Mouse (Mus musculus): ENCODE results near the gene Ampd3.

The Ampd3 gene

DNA sequence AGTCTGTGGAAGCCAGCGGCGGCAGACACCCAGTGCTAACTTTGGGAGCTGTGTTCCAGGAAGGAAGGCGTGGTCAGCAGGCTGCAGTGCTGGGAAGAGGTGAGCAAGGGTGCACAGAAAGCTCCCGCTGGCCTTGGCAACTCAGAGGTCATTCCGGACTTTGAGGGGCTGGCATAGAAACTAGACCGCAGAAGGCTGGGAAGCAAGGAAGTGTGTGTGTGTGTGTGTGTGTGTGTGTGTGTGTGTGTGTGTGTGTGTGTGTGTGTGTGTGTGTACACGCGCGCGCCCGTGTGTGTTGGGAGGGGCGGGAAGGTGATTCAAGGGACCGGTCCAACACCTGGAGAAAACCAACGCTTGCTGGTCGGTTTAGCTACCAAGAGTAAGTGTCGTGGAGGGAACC lies at the start of gene Ampd3:
Gene Ampd3, plus strand, starts transcription at position 206 of the 400 bp plus-strand sequence.
- in situ Hi-C loops (cut with MboI, MseI), result no loop called here

DNA sequence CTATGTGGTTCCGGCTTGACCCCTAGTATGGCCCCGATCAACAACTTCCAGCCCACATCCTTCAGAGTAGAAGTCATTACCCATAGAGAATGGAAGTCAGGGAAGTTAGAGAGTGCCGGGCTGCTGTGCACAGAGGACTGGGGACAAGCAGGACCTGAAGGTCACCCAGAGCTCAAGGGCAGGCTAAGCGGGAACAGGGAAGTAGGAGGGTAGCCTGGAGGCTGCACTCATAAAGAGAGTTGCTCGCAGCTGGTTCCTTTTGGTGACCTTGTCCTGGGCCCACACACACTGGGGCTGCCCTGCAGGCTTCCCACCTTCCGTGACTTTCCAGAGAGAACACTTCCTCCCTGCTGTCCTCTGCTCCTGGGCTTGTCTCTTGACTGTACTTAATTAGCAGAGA lies 49.5 kb upstream of the Ampd3 start:
- in situ Hi-C loops (cut with MboI, MseI), result no loop called here

DNA sequence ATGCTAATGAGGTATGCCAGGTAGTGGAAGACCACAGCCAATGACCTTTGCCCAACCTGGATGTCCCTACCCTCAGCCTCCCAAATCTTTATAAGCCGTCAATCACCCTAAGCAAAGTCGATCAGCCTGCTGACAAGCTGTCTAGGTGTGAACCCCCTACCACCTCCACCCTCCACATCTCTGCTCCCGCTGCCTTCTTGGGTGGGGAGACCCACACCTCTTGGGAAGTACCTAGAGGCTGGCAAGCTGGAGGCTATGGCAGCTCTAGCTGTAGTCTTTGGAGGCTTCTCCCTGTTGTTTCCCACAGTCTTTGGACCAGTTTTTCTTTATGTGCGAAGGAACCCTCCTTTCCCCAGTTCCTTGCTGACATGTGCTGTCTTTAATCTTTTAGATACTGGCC lies 48.1 kb upstream of the Ampd3 start:
- in situ Hi-C loops (cut with MboI, MseI), result no loop called here

DNA sequence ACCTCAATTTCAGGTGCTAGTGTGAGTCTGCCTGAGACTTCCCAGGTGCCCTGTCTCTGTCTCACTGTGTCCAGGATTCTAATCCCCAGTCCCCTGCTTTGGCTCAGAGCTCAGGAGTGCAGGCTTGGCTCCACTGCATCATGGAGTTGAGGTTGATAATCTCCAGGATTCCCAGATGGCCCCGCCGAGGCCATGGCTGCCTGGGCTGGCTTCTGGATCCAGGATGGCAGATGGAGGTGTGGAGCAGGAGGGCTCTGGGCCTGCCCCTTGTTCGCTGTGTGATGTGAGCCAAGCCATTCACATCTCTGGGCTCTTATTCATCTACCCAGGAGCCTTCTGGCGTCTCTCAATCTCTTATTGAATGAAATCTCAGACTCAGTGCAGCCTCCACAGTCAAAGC lies 45.8 kb upstream of the Ampd3 start:
- in situ Hi-C loops (cut with MboI, MseI), result no loop called here

DNA sequence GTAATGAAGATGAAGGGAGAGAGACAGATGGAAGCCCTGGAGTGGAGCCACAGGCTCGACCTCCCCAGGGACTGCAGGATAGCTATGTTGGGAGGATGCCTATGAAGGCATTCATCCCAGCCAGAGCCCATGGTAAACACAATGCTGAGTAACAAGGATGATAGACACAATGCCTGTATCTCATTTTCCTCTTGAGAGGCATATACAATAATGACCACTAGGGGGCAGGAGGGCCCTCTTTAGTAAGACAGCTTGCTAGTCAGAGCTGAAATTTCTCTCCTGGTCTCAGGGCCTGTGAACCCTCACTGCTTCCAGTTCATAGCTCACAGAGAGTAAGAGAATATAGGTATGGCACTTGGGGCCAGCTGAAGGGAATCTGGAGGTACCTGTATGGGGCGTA lies 41.0 kb upstream of the Ampd3 start:
- in situ Hi-C loops (cut with MboI, MseI), result loop anchor here (5.0 kb wide), 1 partner anchor 75 kb away; no protein-coding TSS in a partner anchor

DNA sequence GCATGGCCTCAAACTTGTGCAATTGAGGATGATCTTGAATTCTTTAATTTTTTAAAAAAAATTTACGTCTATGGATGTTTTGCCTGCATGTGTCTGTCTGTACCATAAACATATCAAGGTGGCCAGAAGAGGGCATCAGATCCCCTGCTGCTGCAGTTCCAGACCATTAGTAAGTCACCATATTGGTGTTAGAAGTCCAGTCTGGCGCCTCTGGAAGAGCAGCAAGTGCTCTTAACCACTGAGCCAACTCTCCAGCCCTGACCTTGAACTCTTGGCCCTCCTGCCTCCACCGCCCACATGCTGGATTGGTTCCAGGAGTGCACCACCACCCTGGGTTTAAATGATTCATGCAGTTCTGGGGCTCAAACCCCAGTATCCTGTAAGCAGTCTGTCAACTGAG lies 39.1 kb upstream of the Ampd3 start:
- in situ Hi-C loops (cut with MboI, MseI), result loop anchor here (5.0 kb wide), 1 partner anchor 73 kb away; no protein-coding TSS in a partner anchor

DNA sequence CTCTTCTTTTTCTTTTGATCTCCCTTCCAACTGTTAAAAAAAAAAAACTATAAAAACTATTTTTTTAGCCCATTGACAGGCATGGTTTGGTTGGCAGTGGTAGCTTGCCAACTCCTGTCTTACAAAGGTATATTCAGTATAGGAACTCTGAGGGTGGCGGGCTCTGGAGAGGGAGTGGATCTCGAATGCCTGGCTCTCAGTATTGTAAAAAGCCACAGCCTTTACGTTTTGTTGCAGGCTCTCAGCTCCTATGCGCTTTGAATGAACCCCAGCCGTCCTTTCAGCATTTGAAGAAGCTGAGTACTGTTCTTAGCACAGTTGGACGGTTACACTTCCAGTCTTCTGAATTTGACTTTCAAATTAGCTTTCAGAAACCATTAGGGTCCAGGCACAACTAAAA lies 38.7 kb upstream of the Ampd3 start:
- in situ Hi-C loops (cut with MboI, MseI), result loop anchor here (5.0 kb wide), 1 partner anchor 73 kb away; no protein-coding TSS in a partner anchor

DNA sequence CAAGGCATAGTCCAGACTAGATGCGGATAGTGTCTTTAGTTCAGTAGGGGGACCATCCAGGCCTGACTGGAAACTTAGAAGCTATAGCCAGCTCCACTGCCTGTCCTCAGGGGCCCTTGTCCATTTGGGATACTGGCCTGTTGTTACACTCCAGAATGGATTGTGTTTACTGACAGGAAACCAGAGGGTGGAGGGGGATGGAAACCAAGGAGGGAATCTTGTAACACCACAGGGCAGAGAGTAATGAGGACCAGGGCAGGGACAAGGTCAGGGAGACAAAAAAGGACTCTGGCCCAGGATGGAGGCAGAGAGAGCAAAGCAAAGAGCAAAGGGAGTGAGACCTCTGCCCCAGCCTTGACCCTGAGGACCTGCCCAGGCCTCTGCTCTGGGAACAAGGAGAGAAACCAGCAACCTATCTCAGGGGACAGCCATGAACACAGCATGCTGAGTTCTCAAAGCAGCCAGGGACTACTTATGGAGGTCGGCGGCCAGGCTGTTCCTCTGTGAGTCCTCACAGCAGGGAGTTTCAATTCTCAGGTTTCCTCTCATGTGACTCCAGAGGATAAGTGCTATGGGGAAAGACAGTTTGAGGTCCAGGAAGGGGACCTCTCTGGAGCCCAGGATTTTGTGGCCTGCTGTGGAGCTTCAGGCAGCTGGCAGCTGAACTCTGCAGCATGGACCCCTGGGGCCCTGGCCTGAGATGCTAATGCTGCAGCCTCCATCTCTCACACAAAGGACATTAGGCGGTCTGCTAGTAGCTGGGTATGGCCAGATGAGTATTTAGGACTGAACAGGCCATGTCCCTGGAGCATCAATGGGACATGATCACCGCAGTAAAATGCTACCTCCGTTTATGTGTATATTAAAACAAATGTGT lies 36.7 kb upstream of the Ampd3 start:
- in situ Hi-C loops (cut with MboI, MseI), result loop anchor here (5.0 kb wide), 1 partner anchor 286 kb away; no protein-coding TSS in a partner anchor

DNA sequence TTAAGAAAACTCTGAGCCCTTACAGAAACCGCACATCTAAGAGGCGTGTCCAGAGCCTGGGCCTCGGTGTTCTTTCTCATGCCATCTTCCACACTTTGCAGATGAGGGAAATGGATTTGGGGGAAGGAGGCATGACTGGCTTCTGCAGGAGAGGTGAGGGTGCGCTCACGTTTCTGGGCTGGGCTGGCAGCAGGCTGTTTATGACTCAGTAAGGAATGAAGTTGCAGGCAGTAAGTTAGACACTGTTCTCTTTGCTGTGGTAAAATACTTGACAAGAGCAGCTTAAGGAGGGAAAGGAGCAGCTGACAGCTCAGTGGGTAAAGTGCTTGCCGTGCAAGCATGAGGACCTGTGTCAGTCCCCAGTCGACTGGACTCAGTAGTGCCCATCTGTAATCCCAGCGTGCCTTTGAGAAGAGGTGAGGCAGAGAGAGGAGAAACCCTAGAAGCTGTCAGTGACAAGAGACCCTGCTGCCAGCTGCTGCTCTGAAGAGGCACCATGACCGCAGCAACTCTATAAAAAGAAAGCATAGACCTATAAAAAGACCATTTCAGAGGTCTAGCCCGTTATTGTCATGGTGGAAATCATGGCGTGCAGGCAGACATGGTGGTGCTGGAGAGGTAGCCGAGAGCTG lies 35.9 kb upstream of the Ampd3 start:
- in situ Hi-C loops (cut with MboI, MseI), result loop anchor here (5.0 kb wide), 1 partner anchor 285 kb away; no protein-coding TSS in a partner anchor

DNA sequence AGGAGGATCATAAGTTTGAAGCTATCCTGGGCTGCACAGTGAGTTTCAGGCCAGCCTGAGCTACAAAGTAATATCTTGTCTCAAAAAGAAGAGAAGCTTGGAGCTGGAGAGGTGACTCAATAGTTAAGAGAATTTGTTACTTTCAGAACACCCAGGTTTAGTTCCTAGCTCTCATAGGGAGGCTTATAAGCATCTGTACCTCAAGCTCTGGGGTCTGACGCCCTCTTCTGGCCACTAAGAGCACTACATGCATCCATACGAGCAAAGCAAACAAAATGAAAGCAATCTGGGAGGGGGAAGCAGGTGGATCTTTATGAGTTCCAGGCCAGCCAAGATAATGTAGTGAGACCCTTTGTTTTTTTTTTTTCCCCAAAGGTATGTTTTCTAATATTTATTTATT lies 31.1 kb upstream of the Ampd3 start:
- in situ Hi-C loops (cut with MboI, MseI), result no loop called here

DNA sequence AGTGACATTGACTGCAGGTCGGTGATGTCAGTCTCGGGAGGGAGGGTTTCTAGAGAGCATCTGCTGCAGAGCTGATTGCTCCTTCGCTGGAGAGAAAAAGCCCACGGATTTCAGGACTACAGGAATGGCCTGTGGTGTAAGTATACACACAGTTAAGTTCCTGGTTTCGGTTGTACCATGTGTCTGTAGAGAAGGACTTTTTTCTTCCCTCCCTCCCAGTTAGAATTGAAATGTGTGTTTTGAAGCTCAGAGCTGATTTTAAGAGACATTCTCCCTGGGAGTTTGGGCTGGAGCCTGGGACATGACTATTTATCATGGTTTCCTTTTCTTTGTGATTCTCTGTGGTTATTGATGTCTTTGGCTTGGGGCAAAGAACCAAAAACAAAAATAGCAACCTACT lies 28.2 kb upstream of the Ampd3 start:
- in situ Hi-C loops (cut with MboI, MseI), result no loop called here

DNA sequence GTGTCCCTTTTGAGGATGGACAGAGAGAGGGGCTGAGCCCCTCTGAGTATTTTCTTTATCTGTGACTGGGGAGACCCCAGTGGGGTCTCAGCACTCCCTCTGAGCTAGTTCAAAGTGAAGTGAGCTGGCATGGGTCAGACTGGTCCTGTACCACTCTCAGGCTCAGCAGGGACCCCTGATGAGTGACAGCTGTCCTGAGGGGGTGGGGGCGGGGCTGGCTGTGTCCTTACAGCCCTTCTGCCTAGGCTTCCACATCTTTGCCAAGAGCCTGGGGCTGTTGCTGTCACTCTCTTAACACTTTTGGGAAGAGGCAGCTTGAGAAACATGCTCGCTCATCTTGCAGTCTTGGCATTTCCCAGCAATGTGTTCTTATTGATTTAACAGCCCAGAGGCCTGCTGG lies 27.8 kb upstream of the Ampd3 start:
- in situ Hi-C loops (cut with MboI, MseI), result no loop called here

DNA sequence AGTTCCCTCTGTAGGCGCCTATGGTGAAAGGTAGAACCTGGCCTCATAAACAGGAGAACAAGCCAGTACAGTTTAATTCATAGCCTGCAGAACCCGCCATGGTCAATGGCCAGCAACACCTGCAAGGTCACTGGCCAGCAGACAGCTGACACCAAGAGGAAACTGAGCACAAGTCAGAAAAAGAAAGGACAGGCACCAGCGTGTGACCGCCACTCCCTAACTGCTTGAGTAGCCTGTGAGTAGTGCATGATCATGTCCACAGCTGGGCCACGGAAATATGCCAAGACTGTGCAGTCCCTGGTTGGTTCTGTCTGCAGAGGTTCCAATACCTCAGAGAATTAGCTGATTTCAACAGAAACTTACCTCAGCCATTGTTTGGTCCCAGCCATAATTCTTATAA lies 26.0 kb upstream of the Ampd3 start:
- in situ Hi-C loops (cut with MboI, MseI), result no loop called here

DNA sequence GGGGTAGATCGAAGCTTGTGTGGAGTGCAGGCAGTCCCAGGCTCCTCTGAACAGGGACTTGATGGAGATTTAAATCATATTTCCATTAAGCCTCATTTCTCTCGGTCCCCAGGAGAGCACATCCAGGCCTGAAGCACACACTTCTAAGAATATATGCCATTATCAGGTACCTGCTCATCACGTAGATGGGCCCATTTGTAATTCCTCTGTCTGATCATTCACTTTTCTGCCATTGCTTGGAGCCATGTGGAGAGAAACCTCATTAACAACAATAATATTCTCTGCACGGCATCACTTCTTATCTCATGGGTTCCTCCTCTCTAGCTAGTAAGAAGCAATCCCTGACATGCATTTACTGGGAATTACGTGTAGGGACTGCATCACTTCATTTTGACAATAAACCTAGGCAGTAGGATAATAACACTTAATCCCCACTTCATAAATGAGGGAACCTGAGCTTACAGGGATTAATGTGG lies 21.9 kb upstream of the Ampd3 start:
- in situ Hi-C loops (cut with MboI, MseI), result no loop called here

DNA sequence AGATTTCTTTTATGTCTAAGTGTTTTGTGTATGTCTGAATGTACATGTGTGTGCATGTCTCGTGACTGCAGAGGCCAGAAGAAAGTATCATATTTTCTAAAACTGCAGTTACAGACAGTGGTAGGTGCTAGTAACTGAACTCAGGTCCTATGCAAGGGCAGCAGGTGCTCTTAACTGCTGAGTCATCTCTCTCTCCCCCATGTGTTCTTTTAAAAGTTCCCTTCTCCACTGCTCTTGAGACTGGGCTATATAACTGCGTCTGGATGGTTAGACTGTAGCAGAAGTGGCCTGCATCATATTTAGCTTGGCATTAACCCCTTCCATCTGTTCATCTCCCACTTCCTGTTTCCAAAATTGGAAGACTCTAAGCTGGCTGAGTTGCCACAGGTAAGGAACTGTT lies 21.2 kb upstream of the Ampd3 start:
- in situ Hi-C loops (cut with MboI, MseI), result no loop called here

DNA sequence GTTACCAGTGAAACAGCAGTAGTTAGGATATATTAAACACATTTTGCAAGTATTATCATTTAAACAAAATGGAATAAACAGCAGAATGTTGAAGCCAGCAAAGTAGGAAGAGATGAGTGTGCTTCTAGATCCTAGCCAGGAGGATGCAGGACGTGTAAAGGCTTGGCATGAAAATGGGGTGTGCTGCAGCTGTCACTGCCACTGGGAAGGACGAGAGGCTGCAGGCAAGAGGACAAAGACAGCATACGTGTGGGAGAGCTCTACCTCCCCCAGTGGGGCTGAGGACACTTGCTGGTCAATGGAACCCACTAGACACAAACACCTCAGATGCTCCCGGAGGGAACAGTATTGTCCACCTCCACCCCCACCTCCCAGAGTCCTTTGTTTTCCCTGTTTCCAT lies 17.2 kb upstream of the Ampd3 start:
- in situ Hi-C loops (cut with MboI, MseI), result no loop called here

DNA sequence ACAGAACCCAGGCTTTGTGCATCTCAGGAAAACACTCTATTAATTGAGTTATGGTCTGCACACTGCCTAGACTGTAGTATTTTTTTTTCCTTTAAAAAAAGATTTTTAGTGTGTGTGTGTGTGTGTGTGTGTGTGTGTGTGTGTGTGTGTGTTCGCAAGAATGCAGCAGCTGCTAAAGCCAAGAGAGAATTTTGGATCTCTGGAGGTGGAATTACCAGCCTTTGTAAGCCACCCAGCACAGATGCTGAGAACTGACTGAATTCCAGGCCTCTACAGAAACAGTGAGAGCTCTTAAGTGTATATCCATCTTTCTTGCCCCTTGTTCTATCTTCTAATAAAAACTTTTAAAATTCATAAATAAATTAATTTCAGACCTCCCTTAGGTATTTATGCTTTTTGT lies 16.4 kb upstream of the Ampd3 start:
- in situ Hi-C loops (cut with MboI, MseI), result no loop called here

DNA sequence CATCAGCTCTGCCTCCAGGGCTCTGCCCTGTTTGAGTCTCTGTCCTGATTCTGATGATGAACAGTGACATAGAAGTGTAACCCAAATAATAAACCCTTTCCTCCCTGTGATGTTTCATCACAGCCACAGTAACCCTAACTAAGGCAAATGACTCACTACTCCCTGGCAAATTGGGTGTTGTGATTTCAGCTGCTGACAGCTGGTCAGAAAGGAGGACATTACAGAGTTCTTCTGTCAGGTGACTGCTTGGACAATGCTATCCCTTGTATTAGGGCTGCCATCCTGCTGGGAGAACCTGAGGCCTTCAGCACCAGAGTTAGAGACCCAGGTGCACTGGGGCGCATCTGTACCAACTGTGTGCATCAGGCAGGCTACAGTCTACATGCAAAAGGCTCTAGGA lies 14.7 kb upstream of the Ampd3 start:
- in situ Hi-C loops (cut with MboI, MseI), result no loop called here

DNA sequence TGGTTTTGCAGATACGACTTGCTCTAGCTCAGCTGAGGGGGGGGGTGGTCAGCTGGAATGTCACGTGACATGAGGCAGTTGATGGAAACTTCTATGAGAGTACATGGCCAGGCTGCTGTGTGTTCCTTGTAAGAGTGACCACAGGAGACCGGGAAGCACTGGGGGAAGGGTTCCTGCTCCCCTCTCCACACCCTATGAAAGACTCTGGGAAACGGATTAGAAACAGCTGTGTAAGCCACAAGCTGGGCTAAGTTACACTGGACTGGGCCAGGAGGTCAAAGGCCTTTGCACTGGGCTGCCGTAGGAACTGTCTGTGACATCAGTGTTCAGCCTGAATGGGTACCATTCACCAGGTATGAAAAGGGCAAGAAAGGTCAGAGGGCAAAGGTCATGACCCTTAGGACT lies 14.1 kb upstream of the Ampd3 start:
- in situ Hi-C loops (cut with MboI, MseI), result no loop called here

DNA sequence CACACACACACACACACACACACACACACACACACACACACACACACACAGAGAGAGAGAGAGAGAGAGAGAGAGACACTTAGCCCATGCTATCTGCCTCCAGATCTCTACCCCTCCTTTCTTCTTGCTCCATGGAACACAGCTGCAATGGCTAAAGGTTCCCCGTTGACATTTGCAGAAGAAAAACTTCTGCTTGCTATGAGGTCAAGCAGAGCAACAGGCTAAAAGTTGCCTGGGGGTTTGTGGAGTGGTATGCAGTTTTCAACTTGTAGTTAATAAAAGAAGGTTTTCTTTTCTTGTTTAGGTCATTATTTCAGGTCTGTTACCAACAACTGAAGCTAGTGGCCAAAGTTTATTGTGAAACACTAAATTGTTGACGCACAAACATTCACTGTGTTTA lies 11.6 kb upstream of the Ampd3 start:
- in situ Hi-C loops (cut with MboI, MseI), result no loop called here

DNA sequence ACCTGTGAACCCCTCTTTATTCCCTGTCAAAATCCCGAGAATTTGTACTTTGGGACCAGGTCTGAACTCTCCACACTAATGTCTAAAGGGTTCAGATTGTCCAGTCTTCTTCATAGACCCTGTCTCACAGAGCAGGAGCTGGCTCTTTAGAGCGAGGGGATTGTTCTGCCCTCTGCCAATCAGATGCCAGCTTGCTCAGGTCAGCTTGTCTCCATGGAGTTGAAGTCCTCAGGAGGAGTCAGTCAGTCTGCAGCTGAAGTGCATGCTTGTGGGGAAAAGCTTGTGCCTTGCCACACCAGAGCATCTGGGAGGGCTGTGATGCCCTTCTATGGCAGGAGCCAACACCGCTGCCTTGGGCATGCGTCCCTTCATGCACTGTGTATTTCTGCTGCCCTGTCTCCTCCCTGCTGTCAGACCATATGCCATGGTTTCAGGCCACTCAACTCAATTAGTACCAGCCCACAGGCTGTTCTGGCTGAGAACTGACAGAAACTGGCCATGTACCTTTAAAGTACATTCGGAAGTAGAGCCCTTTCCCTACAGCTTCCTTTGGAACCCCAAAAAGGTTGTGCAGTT lies 5.3 kb upstream of the Ampd3 start:
- in situ Hi-C loops (cut with MboI, MseI), result no loop called here

DNA sequence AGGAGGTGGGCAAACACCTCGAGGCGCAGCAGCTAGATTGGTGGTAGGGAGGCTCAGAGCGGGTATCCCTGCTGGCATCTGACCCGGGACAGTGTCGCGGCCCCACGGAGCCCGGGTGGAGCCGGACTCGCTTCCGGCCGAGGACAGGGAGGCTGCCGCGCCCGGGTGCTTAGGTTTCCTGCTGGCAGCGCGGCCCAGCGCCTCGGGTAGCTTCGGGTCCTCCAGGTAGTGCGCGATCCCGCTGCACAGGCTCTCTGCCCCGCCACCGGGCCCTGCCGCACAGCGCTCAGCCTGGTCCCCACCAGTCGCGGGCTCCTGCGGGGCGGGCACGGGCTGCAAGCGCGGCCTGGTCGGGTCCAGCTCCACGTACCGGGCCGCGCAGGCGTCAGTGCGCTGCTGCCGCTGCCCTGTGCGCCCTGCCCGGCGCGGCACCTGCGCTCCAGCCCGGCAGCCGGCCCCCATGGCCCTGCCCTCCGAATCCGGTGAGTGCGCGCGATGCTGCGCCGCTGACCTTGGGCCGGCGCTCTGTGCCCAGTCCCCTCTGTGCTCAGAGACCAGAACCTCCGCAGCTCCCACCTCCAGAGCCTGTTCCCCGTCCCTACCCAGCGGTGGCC lies 552 bp downstream of the Ampd3 start:
- in situ Hi-C loops (cut with MboI, MseI), result no loop called here

All from T-helper 2 cell (primary cell).